Mouse (Mus musculus): ENCODE measurements around the gene Spred1.

- TF ChIP-seq ZC3H11A (IDR thresholded peaks at IDR 0.05; ENCODE audit: borderline replicate concordance, low read depth, low read length) (no peak), MAFK (IDR thresholded peaks at IDR 0.05; ENCODE audit: insufficient read depth, low read depth, low read length) (no peak), HCFC1 (IDR thresholded peaks at IDR 0.05; ENCODE audit: borderline replicate concordance, insufficient read depth, low read length) (no peak), ZNF384 (IDR thresholded peaks at IDR 0.05; ENCODE audit: low read depth, low read length) (no peak), CHD2 (IDR thresholded peaks at IDR 0.05; ENCODE audit: low read depth, low read length) (no peak)
Measured at GRCm38 (mm10) chr2:117113762-117114161, 7.4 kb upstream of the Spred1 start.
